Mouse (Mus musculus) hindbrain, embryonic 12.5 days (tissue): ENCODE measurements around the gene Timm8a2. TPM values are rescaled to one million over a fixed set of nuclear protein-coding genes. Genes with fewer than 3 reads are reported as not detected.

Experiments used
- ATAC-seq: fragments of 200-750 bp; cut with Nextera tagmentation; 2 replicates; pipeline ENCODE4 v1.8.0; 2017; ENCODE audit warnings: moderate TSS enrichment; ENCODE audit not compliant: low FRiP score
- H3K27ac ChIP-seq: fragments of 300-500 bp; sonication (generic); 2 replicates; pipeline ENCODE4 v1.5.1; 2016; ENCODE audit warnings: mild to moderate bottlenecking
- H3K27me3 ChIP-seq: fragments of 300-500 bp; sonication (generic); 2 replicates; pipeline ENCODE4 v1.6.1; 2016; ENCODE audit warnings: mild to moderate bottlenecking
- H3K36me3 ChIP-seq: fragments of 300-500 bp; sonication (generic); 2 replicates; pipeline ENCODE4 v1.6.1; 2016; ENCODE audit warnings: mild to moderate bottlenecking
- H3K4me1 ChIP-seq: fragments of 300-500 bp; sonication (generic); 2 replicates; pipeline ENCODE4 v1.6.1; 2016
- H3K4me2 ChIP-seq: fragments of 300-500 bp; sonication (generic); replicated peaks from 2 replicates; pipeline ENCODE4 v1.6.1; 2016; ENCODE audit warnings: mild to moderate bottlenecking
- H3K4me3 ChIP-seq: fragments of 300-500 bp; sonication (generic); 2 replicates; pipeline ENCODE4 v1.5.1; 2016; ENCODE audit warnings: mild to moderate bottlenecking
- H3K9ac ChIP-seq: fragments of 300-500 bp; sonication (generic); 2 replicates; pipeline ENCODE4 v1.6.1; 2016; ENCODE audit warnings: mild to moderate bottlenecking, moderate library complexity
- H3K9me3 ChIP-seq: fragments of 300-500 bp; sonication (generic); replicated peaks from 2 replicates; pipeline ENCODE4 v1.6.1; 2016; ENCODE audit warnings: mild to moderate bottlenecking
- WGBS: fragments of 180-500 bp; shearing (Covaris S2); methylation state at CpG from one replicate; pipeline ENCODE4 v1.1.7; 2016; 5-methylcytosine and 5-hydroxymethylcytosine counted together
- polyA plus RNA-seq: library from polyadenylated mRNA; unstranded; fragments of >200 nt; fragmentation: Nextera tagmentation; extraction: Ambion mirVana; gene quantifications from 2 replicates; pipeline ENCODE4 v1.2.1, GENCODE M21; 2016

The Timm8a2 gene
- polyA plus RNA-seq, 1 experiment from 2014 or later, result not detected

DNA sequence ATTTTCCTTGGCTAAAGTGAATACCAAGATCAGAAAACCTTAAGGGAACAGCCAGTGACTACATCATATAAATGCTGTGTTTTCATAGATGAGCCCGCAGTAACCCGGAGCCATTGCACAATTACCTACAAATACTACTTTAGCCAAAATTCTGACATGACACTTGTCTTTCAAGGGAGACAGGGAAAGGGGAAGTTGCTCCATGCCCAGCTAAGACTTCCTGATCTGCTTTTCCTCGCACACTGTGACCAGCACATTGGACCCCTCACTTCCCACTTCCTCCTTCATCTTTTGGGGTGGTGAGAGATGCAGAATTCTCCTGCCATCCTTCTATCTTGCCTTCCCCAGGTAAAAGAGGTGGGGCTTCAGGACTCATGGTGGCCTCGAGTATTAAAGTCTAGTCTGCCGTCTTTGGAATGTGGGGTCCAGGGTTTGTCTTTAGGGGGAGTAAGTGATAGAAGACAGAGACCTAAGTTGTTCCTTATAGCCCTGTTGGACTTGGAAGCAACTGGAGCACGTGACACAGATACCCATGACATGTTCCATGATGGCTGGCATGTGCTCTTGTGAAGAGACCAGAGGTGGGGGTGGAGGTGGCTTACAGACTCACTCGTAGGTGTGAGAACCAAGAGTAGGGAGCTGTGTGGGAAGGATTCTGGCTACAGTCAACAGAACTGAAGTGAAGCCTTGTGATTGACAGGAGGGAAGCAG is 39.5 kb upstream of the Timm8a2 start:
- Histone ChIP-seq H3K9me3 (no peaks in the 10 kb centered on the region), H3K4me1 (no peaks in the 10 kb centered on the region), H3K9ac (no peak overlapping the region), H3K27ac (no peak overlapping the region), H3K36me3 (peaks cover 15% of the 10 kb centered on the region), H3K27me3 (no peaks in the 10 kb centered on the region), H3K4me3 (no peak overlapping the region), H3K4me2 (no peak overlapping the region)
- WGBS, result 91% methylated on average over 7 of the region's 7 CpGs
- no peak for ATAC-seq

DNA sequence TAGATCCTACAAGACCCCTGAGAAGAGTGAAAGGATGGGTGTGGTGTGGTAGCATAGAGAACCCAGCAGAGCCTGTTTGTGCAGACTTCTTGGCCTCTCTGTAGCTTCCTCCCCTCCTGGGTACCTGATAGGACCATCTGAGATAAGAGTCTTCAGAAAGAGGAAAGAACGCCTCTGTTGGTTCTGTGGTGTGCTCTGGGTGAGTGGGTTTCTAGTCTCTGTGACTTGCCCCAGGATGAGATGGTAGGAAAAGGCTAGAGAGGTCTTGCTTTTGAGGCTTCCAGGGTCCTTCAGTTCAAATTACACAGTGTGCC is 39.0 kb upstream of the Timm8a2 start:
- WGBS, result 100% methylated on average over 1 of the region's 1 CpGs
- no peak overlapping the region for H3K4me2 ChIP-seq
- no peaks in the 10 kb centered on the region for H3K4me1 ChIP-seq
- no peak overlapping the region for H3K27ac ChIP-seq
- no peak for ATAC-seq
- no peaks in the 10 kb centered on the region for H3K27me3 ChIP-seq
- H3K4me3 ChIP-seq, result no peak overlapping the region
- peaks cover 15% of the 10 kb centered on the region for H3K36me3 ChIP-seq
- no peak overlapping the region for H3K9ac ChIP-seq
- no peaks in the 10 kb centered on the region for H3K9me3 ChIP-seq

DNA sequence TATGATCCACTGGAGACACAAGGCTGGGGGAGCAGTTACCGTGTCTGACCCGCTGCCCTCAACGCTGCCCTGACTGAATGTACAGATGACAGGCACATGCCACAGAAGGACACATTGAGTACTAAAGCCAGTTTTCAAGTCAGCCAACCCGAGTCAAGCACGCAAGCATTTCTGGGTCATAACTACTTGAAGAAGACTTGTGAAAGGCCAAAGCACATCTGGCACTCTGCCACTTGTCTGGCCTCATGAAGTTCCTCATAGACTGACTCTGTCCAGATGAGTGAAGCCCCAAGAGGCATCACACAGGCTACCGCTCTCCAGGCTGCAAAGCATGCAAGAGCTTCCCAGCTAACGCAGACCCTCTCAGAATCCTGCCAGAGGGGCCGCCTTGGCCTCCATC is 37.7 kb upstream of the Timm8a2 start:
- WGBS, result 89% methylated on average over 8 of the region's 8 CpGs
- Histone ChIP-seq H3K27ac (no peak overlapping the region), H3K36me3 (peaks cover 15% of the 10 kb centered on the region), H3K4me2 (no peak overlapping the region), H3K4me1 (no peaks in the 10 kb centered on the region), H3K9me3 (no peaks in the 10 kb centered on the region), H3K27me3 (no peaks in the 10 kb centered on the region), H3K4me3 (no peak overlapping the region), H3K9ac (no peak overlapping the region)
- ATAC-seq, result no peak

- no peaks in the 10 kb centered on the region for H3K27me3 ChIP-seq
Measured at GRCm38 (mm10) chr14:121999455-121999854, 35.0 kb upstream of the Timm8a2 start.

DNA sequence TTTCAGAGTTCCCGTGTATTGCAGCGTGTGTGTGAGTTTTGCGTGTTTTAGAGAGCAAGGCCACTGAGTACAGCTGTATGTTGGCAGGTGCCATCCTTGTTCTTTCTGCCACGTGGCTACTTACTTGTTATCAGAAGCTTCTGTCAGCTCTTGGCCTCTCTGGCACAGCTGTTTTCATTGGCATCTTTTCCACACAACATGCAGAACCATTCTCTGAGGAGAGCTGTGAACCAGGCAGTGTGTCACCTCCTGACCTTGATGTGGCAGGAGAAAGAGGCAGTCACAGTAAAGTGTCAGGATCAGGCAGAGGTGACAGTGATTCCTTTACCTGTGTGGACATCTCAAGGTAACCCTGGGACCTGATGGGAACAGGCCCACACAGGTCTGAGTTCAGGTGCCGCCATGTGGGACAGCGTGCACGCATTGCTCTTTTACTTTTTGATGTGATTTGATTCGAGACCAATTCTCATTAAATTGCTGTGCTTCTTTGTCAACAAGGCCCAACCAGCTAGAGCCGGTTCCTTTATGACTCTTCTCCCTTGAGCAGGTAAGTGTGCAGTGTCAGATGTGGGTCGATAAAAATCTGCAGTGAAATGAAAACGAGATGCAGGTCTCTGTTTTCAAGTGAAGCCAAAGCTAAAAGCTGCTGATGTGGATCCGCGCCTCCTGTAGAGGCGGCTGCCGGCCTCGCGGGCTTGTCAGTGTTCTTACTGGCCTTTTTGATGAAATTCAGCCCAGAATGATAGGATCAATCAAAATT is 33.9 kb upstream of the Timm8a2 start:
- Histone ChIP-seq H3K27me3 (no peaks in the 10 kb centered on the region), H3K36me3 (peaks cover 11% of the 10 kb centered on the region; the same call in 1 of the 2 replicates), H3K9me3 (no peaks in the 10 kb centered on the region), H3K4me2 (no peak overlapping the region), H3K9ac (no peak overlapping the region), H3K27ac (no peak overlapping the region), H3K4me3 (no peak overlapping the region), H3K4me1 (no peaks in the 10 kb centered on the region)
- WGBS, result 96% methylated on average over 17 of the region's 17 CpGs
- no peak for ATAC-seq

More at GRCm38 (mm10) chr14:121999455-121999854, 35.0 kb upstream of the Timm8a2 start:
- Histone ChIP-seq H3K4me1 (no peaks in the 10 kb centered on the region), H3K9ac (no peak overlapping the region), H3K27ac (no peak overlapping the region), H3K9me3 (no peaks in the 10 kb centered on the region), H3K4me3 (no peak overlapping the region), H3K4me2 (no peak overlapping the region), H3K36me3 (peaks cover 11% of the 10 kb centered on the region; the same call in 1 of the 2 replicates)
- no peak for ATAC-seq
- 94% methylated on average over 8 of the region's 8 CpGs for WGBS

DNA sequence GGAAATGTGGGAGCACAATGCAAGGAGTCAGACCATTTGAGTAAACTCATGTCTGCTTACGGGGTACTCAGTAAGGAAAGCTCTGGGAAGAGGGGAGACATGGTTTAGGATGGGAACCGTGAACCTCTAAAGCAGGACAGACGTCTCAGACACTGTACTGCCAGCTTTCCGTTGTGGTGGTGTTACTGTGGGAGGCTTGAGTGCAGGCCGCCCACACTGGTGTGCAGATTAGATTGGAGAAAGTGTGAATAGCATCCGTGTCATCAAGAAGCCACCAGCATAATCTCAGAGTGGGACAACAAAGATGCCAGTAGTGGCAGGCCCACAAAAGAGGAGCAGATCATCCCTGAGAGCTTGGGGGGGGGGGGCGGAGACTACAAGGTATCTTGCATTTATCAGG is 32.2 kb upstream of the Timm8a2 start:
- H3K4me2 ChIP-seq, result no peak overlapping the region
- H3K4me1 ChIP-seq, result no peaks in the 10 kb centered on the region
- H3K4me3 ChIP-seq, result no peak overlapping the region
- WGBS, result 94% methylated on average over 6 of the region's 7 CpGs
- H3K36me3 ChIP-seq, result no peaks in the 10 kb centered on the region
- H3K9ac ChIP-seq, result no peak overlapping the region
- H3K27me3 ChIP-seq, result no peaks in the 10 kb centered on the region
- no peaks in the 10 kb centered on the region for H3K9me3 ChIP-seq
- ATAC-seq, result no peak
- no peak overlapping the region for H3K27ac ChIP-seq

DNA sequence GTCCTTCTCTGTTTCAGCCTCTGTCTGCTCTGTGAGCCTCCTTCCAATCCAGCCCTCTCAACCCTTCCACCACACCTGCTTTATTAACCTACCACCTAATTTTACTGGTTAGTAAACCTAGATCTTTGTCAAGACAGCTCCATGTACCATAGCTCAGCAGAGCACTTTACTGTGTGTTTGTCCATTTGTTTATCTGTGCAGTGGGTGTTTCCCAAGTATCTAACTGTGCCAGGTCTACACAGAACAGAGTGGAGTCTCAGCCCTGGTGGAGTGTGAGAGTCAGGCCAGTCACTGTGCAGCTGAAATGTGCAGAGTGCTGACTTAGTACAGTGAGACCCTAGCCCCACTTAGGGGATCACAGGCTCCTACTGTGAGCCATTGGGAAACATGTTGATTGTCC is 30.7 kb upstream of the Timm8a2 start:
- Histone ChIP-seq H3K36me3 (peaks cover under 1% of the 10 kb centered on the region; the same call in 1 of the 2 replicates), H3K27me3 (no peaks in the 10 kb centered on the region), H3K4me2 (no peak overlapping the region), H3K9ac (no peak overlapping the region), H3K9me3 (no peaks in the 10 kb centered on the region), H3K4me1 (no peaks in the 10 kb centered on the region), H3K27ac (no peak overlapping the region), H3K4me3 (no peak overlapping the region)
- ATAC-seq, result no peak

GRCm38 (mm10) chr14:122008261-122008660 is 26.2 kb upstream of the Timm8a2 start:
- Histone ChIP-seq H3K27ac (no peak overlapping the region), H3K27me3 (no peaks in the 10 kb centered on the region), H3K4me3 (no peak overlapping the region), H3K4me2 (no peak overlapping the region), H3K9ac (no peak overlapping the region), H3K4me1 (0 out of 2 replicates have a peak, but pooled peaks cover 4% of the 10 kb centered on the region), H3K9me3 (no peaks in the 10 kb centered on the region), H3K36me3 (peaks cover 16% of the 10 kb centered on the region)
- no peak for ATAC-seq
- WGBS, result 92% methylated on average over 4 of the region's 4 CpGs

GRCm38 (mm10) chr14:122009502-122009901 is 25.0 kb upstream of the Timm8a2 start:
- no peak overlapping the region for H3K9ac ChIP-seq
- ATAC-seq, result no peak
- 0 out of 2 replicates have a peak, but pooled peaks cover 4% of the 10 kb centered on the region for H3K4me1 ChIP-seq
- no peak overlapping the region for H3K4me2 ChIP-seq
- WGBS, result 97% methylated on average over 13 of the region's 13 CpGs
- H3K9me3 ChIP-seq, result no peaks in the 10 kb centered on the region
- H3K4me3 ChIP-seq, result no peak overlapping the region
- peaks cover 16% of the 10 kb centered on the region for H3K36me3 ChIP-seq
- no peaks in the 10 kb centered on the region for H3K27me3 ChIP-seq
- no peak overlapping the region for H3K27ac ChIP-seq

GRCm38 (mm10) chr14:122010301-122010700 is 24.2 kb upstream of the Timm8a2 start:
- Histone ChIP-seq H3K27ac (no peak overlapping the region), H3K9ac (no peak overlapping the region), H3K4me2 (no peak overlapping the region), H3K9me3 (no peaks in the 10 kb centered on the region), H3K4me3 (no peak overlapping the region), H3K4me1 (0 out of 2 replicates have a peak, but pooled peaks cover 4% of the 10 kb centered on the region), H3K27me3 (no peaks in the 10 kb centered on the region), H3K36me3 (peaks cover 16% of the 10 kb centered on the region)
- 79% methylated on average over 7 of the region's 7 CpGs for WGBS
- ATAC-seq, result no peak

DNA sequence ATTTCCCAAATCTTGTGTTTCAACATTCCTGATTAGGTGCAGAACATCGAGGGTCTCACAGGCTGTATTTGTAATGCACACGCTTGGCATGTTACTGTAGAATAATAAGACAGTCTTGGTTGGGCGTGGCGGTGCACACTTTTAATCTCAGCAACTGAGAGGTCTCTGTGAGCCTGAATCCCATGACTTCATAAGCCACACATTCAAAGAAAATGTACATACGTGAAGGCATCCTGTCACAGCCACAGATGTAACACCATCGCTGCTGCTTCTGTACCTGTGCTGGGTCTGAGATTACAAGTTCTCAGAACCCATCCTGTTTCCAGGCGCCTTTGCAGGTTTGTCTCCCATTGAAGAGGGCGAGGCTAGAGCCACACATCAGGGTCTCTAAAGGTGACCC is 22.7 kb upstream of the Timm8a2 start:
- ATAC-seq, result no peak
- Histone ChIP-seq H3K9ac (no peak overlapping the region), H3K4me1 (0 out of 2 replicates have a peak, but pooled peaks cover 4% of the 10 kb centered on the region), H3K9me3 (no peaks in the 10 kb centered on the region), H3K4me3 (no peak overlapping the region), H3K27me3 (no peaks in the 10 kb centered on the region), H3K36me3 (peaks cover 16% of the 10 kb centered on the region), H3K27ac (no peak overlapping the region), H3K4me2 (no peak overlapping the region)
- 93% methylated on average over 8 of the region's 8 CpGs for WGBS

- WGBS, result 83% methylated on average over 5 of the region's 5 CpGs
- H3K4me2 ChIP-seq, result no peak overlapping the region
- no peak overlapping the region for H3K27ac ChIP-seq
- H3K9ac ChIP-seq, result no peak overlapping the region
- H3K27me3 ChIP-seq, result no peaks in the 10 kb centered on the region
- no peak for ATAC-seq
- peaks cover 16% of the 10 kb centered on the region for H3K36me3 ChIP-seq
- H3K9me3 ChIP-seq, result no peaks in the 10 kb centered on the region
- no peak overlapping the region for H3K4me3 ChIP-seq
- 0 out of 2 replicates have a peak, but pooled peaks cover 4% of the 10 kb centered on the region for H3K4me1 ChIP-seq
Measured at GRCm38 (mm10) chr14:122012193-122012592, 22.3 kb upstream of the Timm8a2 start.

DNA sequence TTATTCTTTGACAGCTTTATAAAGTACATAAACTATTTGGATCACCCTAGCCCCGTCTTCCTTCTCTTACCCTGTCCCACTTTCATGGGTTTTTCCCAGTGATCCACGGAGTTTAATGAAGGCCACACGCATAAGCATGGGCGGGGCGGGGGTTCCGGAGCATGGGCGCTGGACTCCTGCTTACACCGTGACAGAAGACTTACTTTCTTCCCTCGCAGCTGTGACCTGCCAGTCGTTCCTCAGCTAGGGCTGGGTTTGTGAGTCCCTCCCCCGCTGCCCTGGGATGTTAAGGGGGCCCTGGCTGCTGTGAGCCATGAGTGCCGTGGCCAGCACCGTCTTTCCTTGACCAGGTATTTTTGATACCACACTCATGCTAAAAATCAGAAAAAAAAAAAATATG is 21.7 kb upstream of the Timm8a2 start:
- Histone ChIP-seq H3K4me3 (no peak overlapping the region), H3K27ac (no peak overlapping the region), H3K36me3 (peaks cover 16% of the 10 kb centered on the region), H3K9ac (no peak overlapping the region), H3K27me3 (no peaks in the 10 kb centered on the region), H3K4me2 (no peak overlapping the region), H3K9me3 (no peaks in the 10 kb centered on the region), H3K4me1 (0 out of 2 replicates have a peak, but pooled peaks cover 4% of the 10 kb centered on the region)
- no peak for ATAC-seq
- WGBS, result 81% methylated on average over 13 of the region's 13 CpGs
